In the genomic region with DNA sequence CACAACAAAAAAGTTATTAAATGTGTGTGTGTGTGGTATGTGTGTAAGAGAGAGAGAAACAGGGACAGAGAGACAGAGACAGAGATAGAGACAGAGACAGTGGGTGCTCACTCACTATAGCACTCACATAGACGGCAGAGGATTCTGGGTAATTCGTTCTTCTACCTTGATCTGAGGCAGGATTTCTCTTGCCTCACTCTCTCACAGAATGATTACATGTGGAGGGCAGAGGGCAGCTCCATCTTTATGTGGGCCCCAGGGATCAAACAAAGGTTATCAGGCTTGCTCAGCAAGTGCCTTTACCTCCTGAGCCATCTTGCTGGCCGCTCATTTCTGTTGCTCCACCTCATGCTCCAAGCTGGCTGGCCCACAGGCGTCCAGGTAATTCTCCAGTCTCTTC, we compare ENCODE assay signal across 22 mouse cellular contexts.
"Had no signal": no experiment of that assay in that cellular context is flagged by ENCODE, and none has a peak within 500 bp of the region (broad histone marks: within the 10 kb centered on the region; RNA-seq: fewer than 3 reads in every experiment).

No protein-coding gene starts in this region.

- H3K36me3 ChIP-seq: lung, embryonic 15.5 days; neural tube, embryonic 13.5 days; neural tube, embryonic 15.5 days had no signal

- H3K4me2 ChIP-seq: lung, embryonic 15.5 days; midbrain, embryonic 12.5 days; neural tube, embryonic 13.5 days; neural tube, embryonic 15.5 days had no signal

- DNase-seq: lung, adult 2 months; lung, postnatal 14 days; lung, postnatal 36 days; midbrain, embryonic 14.5 days; retina, postnatal 1 day; right cerebral cortex, adult 18-20 months; right cerebral cortex, postnatal 25 days; right cerebral cortex, postnatal 4 days; spleen, adult 18-20 months; thymus, adult 18-20 months; thymus, postnatal 14 days; thymus, postnatal 36 days had no signal

- H3K27ac ChIP-seq: liver, embryonic 14.5 days; lung, embryonic 15.5 days; macrophage; midbrain, embryonic 10.5 days; midbrain, embryonic 12.5 days; neural tube, embryonic 13.5 days; neural tube, embryonic 15.5 days had no signal

- H3K4me3 ChIP-seq: lung, embryonic 15.5 days; midbrain, embryonic 10.5 days; midbrain, embryonic 12.5 days; myocyte; neural tube, embryonic 13.5 days; neural tube, embryonic 15.5 days had no signal

- H3K9ac ChIP-seq: liver, embryonic 14.5 days; lung, embryonic 15.5 days; midbrain, embryonic 12.5 days; neural tube, embryonic 13.5 days; neural tube, embryonic 15.5 days had no signal

- H3K27me3 ChIP-seq: lung, embryonic 15.5 days; midbrain, embryonic 12.5 days; neural tube, embryonic 13.5 days; neural tube, embryonic 15.5 days had no signal

- H3K9me3 ChIP-seq: lung, embryonic 15.5 days; midbrain, embryonic 10.5 days; midbrain, embryonic 12.5 days; neural tube, embryonic 13.5 days; neural tube, embryonic 15.5 days had no signal

- ATAC-seq: lung, postnatal 0 days; midbrain, embryonic 16.5 days had no signal
